Mouse (Mus musculus): Measurements from ENCODE around the gene Zranb1. TPM values are rescaled to one million over a fixed set of nuclear protein-coding genes. Genes with fewer than 3 reads are reported as not detected.

Gene Zranb1
- 29.3 and 32.0 TPM in 2 replicates for polyA plus RNA-seq (2014; fragmentation: Nextera tagmentation; extraction: Ambion mirVana)

DNA sequence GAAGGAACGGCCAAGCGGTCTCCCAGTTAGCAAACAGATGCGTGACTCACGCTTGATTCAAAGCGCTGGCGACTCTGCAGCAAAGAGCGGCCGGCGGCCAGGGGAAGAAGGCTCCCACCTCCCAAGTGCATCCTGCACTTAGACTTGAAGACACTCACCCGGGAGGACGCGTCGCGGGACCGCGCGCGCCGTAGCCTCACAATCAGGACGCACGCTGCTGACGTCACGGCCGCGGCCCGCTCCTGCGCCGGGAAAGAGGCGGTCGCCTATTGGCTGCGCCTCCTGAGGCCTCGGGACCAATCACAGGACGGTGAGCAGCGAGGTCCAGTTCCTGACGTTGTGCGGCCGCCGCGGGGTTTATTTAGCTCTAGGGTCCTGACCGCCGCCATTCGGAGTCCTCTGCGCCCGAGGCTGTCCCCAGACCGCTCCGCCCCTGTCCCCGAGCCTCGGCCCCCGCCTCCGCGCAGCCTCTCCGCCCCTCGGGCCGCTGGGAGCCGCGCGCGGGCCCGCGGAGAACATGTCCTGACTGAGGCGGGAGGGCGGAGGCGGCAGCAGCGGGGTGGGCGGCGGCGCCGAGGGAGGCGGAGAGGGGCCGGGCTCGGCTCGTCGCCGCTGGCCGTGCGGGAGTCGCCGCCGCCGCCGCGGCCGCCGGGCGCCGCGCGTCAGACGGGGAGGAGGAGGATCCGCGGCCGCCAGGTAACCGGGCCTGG, at the start of gene Zranb1:
Gene Zranb1 (plus strand): TSS at position 293 of the 710 bp plus-strand sequence.
- Histone ChIP-seq H3K36me3 (ENCODE audit: control insufficient read depth, insufficient read depth, low read length) (no peaks in the 10 kb centered on the region), H3K4me2 (ENCODE audit: low read depth, low read length) (peak within 1 kb of the TSS; percentile 86), H3K4me3 (ENCODE audit: low read depth, low read length) (peak within 1 kb of the TSS; percentile 93), H3K9me3 (ENCODE audit: control insufficient read depth, low read length) (no peaks in the 10 kb centered on the region), H3K9ac (replicated peaks; ENCODE audit: low read depth, low read length) (peak within 1 kb of the TSS; percentile 93), H3K27me3 (ENCODE audit: control insufficient read depth, insufficient read depth, low read length) (no peaks in the 10 kb centered on the region), H3K27ac (ENCODE audit: low read depth, low read length) (peak within 1 kb of the TSS; percentile 99), H3K4me1 (ENCODE audit: control insufficient read depth, insufficient read depth, low read length) (peaks cover 12% of the 10 kb centered on the region)
- under 1% methylated on average over 60 of the region's 93 CpGs for WGBS
- peak; percentile 100 for ATAC-seq (ENCODE audit: low read depth)

GRCm38 (mm10) chr7:132882343-132882742, 48.6 kb upstream of the Zranb1 start:
- Histone ChIP-seq H3K4me2 (ENCODE audit: low read depth, low read length) (no peak overlapping the region), H3K4me3 (ENCODE audit: low read depth, low read length) (no peak overlapping the region), H3K9me3 (ENCODE audit: control insufficient read depth, low read length) (no peaks in the 10 kb centered on the region), H3K4me1 (ENCODE audit: control insufficient read depth, insufficient read depth, low read length) (no peaks in the 10 kb centered on the region), H3K9ac (replicated peaks; ENCODE audit: low read depth, low read length) (no peak overlapping the region), H3K27me3 (ENCODE audit: control insufficient read depth, insufficient read depth, low read length) (no peaks in the 10 kb centered on the region), H3K27ac (ENCODE audit: low read depth, low read length) (no peak overlapping the region), H3K36me3 (ENCODE audit: control insufficient read depth, insufficient read depth, low read length) (peaks cover 37% of the 10 kb centered on the region)
- WGBS, result 76% methylated on average over 2 of the region's 2 CpGs
- ATAC-seq (ENCODE audit: low read depth), result no peak

GRCm38 (mm10) chr7:132884031-132884430, 46.9 kb upstream of the Zranb1 start:
- no peaks in the 10 kb centered on the region for H3K27me3 ChIP-seq (ENCODE audit: control insufficient read depth, insufficient read depth, low read length)
- H3K4me2 ChIP-seq (ENCODE audit: low read depth, low read length), result no peak overlapping the region
- peaks cover 25% of the 10 kb centered on the region for H3K36me3 ChIP-seq (ENCODE audit: control insufficient read depth, insufficient read depth, low read length)
- H3K9me3 ChIP-seq (ENCODE audit: control insufficient read depth, low read length), result no peaks in the 10 kb centered on the region
- no peak overlapping the region for H3K9ac ChIP-seq (replicated peaks; ENCODE audit: low read depth, low read length)
- no peak overlapping the region for H3K4me3 ChIP-seq (ENCODE audit: low read depth, low read length)
- H3K4me1 ChIP-seq (ENCODE audit: control insufficient read depth, insufficient read depth, low read length), result no peaks in the 10 kb centered on the region
- no peak for ATAC-seq (ENCODE audit: low read depth)
- H3K27ac ChIP-seq (ENCODE audit: low read depth, low read length), result no peak overlapping the region
- WGBS, result 90% methylated on average over 7 of the region's 7 CpGs

GRCm38 (mm10) chr7:132887019-132887804, 43.7 kb upstream of the Zranb1 start:
- Histone ChIP-seq H3K27me3 (ENCODE audit: control insufficient read depth, insufficient read depth, low read length) (no peaks in the 10 kb centered on the region), H3K4me1 (ENCODE audit: control insufficient read depth, insufficient read depth, low read length) (no peaks in the 10 kb centered on the region), H3K36me3 (ENCODE audit: control insufficient read depth, insufficient read depth, low read length) (peaks cover 11% of the 10 kb centered on the region; the same call in 1 of the 2 replicates), H3K27ac (ENCODE audit: low read depth, low read length) (no peak overlapping the region), H3K4me3 (ENCODE audit: low read depth, low read length) (no peak overlapping the region), H3K4me2 (ENCODE audit: low read depth, low read length) (no peak overlapping the region), H3K9me3 (ENCODE audit: control insufficient read depth, low read length) (no peaks in the 10 kb centered on the region), H3K9ac (replicated peaks; ENCODE audit: low read depth, low read length) (no peak overlapping the region)
- 80% methylated on average over 7 of the region's 7 CpGs for WGBS
- no peak for ATAC-seq (ENCODE audit: low read depth)

DNA sequence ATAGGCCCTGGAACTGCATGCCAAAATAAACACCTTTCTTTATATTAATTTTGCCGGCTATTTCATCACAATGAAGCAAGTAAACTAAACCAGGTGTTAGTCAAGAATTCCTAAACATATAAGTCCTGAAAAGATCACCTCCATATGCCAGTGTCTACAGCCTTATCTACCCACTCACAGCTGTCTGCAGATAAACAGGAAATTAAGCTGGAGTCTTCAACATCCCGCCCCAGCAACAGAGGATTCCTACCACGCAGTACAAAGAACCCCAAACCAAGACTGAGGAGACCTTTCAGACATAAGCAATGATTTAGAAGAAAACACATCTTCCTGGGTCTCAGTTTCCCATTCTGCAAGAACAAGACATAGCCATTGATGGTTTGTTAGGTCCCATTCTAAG, 42.9 kb upstream of the Zranb1 start:
- Histone ChIP-seq H3K36me3 (ENCODE audit: control insufficient read depth, insufficient read depth, low read length) (peaks cover 6% of the 10 kb centered on the region; the same call in 1 of the 2 replicates), H3K9ac (replicated peaks; ENCODE audit: low read depth, low read length) (no peak overlapping the region), H3K4me1 (ENCODE audit: control insufficient read depth, insufficient read depth, low read length) (no peaks in the 10 kb centered on the region), H3K9me3 (ENCODE audit: control insufficient read depth, low read length) (no peaks in the 10 kb centered on the region), H3K4me2 (ENCODE audit: low read depth, low read length) (no peak overlapping the region), H3K27me3 (ENCODE audit: control insufficient read depth, insufficient read depth, low read length) (no peaks in the 10 kb centered on the region), H3K4me3 (ENCODE audit: low read depth, low read length) (no peak overlapping the region), H3K27ac (ENCODE audit: low read depth, low read length) (no peak overlapping the region)
- WGBS, result 94% methylated on average over 3 of the region's 3 CpGs
- no peak for ATAC-seq (ENCODE audit: low read depth)

GRCm38 (mm10) chr7:132888518-132889249, 42.3 kb upstream of the Zranb1 start:
- Histone ChIP-seq H3K4me1 (ENCODE audit: control insufficient read depth, insufficient read depth, low read length) (no peaks in the 10 kb centered on the region), H3K27me3 (ENCODE audit: control insufficient read depth, insufficient read depth, low read length) (no peaks in the 10 kb centered on the region), H3K4me2 (ENCODE audit: low read depth, low read length) (no peak overlapping the region), H3K36me3 (ENCODE audit: control insufficient read depth, insufficient read depth, low read length) (peaks cover 6% of the 10 kb centered on the region; the same call in 1 of the 2 replicates), H3K9ac (replicated peaks; ENCODE audit: low read depth, low read length) (no peak overlapping the region), H3K27ac (ENCODE audit: low read depth, low read length) (no peak overlapping the region), H3K9me3 (ENCODE audit: control insufficient read depth, low read length) (no peaks in the 10 kb centered on the region), H3K4me3 (ENCODE audit: low read depth, low read length) (no peak overlapping the region)
- ATAC-seq (ENCODE audit: low read depth), result no peak
- 70% methylated on average over 4 of the region's 4 CpGs for WGBS

DNA sequence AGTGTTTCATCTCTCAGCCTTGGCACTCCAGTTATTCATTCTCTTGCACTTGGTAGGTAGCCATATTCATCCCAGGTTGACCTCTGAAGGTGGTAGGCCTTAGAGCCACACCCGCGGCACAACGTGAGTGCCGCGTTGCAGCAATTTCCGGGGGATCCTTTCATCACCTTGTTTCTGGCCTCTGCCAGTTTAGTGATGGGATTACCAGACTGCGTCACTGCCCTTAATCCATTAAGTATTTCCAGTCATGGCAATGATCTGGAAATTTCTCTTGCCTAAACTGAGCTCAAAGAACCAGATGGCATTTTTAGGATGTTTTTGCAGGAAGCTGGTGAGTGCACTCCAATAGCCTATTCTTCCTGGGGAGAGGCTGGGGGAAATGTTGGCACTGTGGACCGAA, 41.3 kb upstream of the Zranb1 start:
- no peak overlapping the region for H3K27ac ChIP-seq (ENCODE audit: low read depth, low read length)
- WGBS, result 95% methylated on average over 8 of the region's 8 CpGs
- no peak overlapping the region for H3K9ac ChIP-seq (replicated peaks; ENCODE audit: low read depth, low read length)
- no peaks in the 10 kb centered on the region for H3K27me3 ChIP-seq (ENCODE audit: control insufficient read depth, insufficient read depth, low read length)
- no peaks in the 10 kb centered on the region for H3K9me3 ChIP-seq (ENCODE audit: control insufficient read depth, low read length)
- no peak overlapping the region for H3K4me2 ChIP-seq (ENCODE audit: low read depth, low read length)
- H3K36me3 ChIP-seq (ENCODE audit: control insufficient read depth, insufficient read depth, low read length), result peaks cover under 1% of the 10 kb centered on the region; the same call in 1 of the 2 replicates
- no peaks in the 10 kb centered on the region for H3K4me1 ChIP-seq (ENCODE audit: control insufficient read depth, insufficient read depth, low read length)
- ATAC-seq (ENCODE audit: low read depth), result no peak
- no peak overlapping the region for H3K4me3 ChIP-seq (ENCODE audit: low read depth, low read length)

GRCm38 (mm10) chr7:132890201-132890600, 40.7 kb upstream of the Zranb1 start:
- ATAC-seq (ENCODE audit: low read depth), result no peak
- no peak overlapping the region for H3K4me2 ChIP-seq (ENCODE audit: low read depth, low read length)
- 89% methylated on average over 5 of the region's 5 CpGs for WGBS

More at GRCm38 (mm10) chr7:132890201-132890600, 40.7 kb upstream of the Zranb1 start:
- Histone ChIP-seq H3K4me3 (ENCODE audit: low read depth, low read length) (no peak overlapping the region), H3K27me3 (ENCODE audit: control insufficient read depth, insufficient read depth, low read length) (no peaks in the 10 kb centered on the region), H3K36me3 (ENCODE audit: control insufficient read depth, insufficient read depth, low read length) (no peaks in the 10 kb centered on the region), H3K27ac (ENCODE audit: low read depth, low read length) (no peak overlapping the region), H3K4me1 (ENCODE audit: control insufficient read depth, insufficient read depth, low read length) (no peaks in the 10 kb centered on the region), H3K9ac (replicated peaks; ENCODE audit: low read depth, low read length) (no peak overlapping the region), H3K9me3 (ENCODE audit: control insufficient read depth, low read length) (no peaks in the 10 kb centered on the region)
